Mouse (Mus musculus): Measurements from ENCODE around the gene Cldn10.

DNA sequence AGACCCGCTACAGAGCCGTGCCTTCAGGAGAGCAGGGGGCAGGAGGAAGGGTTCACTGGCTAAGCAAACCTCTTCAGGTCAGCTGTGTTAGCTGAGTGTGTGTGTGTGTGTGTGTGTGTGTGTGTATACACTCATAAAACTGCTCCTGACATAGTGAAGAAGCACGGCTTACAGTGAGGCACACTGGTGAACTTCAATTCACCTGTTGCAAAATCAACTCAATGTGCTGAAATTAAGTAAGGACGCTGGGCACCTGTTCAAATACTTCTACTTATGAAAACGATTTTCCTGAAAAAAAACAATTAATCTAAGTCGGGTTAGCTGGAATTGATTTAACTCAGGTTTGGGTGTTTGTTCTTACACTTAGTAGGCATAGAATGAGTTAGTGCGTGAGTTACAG, 60.5 kb downstream of the Cldn10 start:
- TF ChIP-seq POLR2A (IDR thresholded peaks at IDR 0.05; ENCODE audit: low read depth, low read length) (no peak), CTCF (conservative IDR thresholded peaks at IDR 0.05; ENCODE audit: insufficient read depth, insufficient read length, low read depth, low read length) (no peak)
